Mouse (Mus musculus) ovary, postnatal 14 days (tissue): ENCODE measurements at regions not wholly inside any gene's neighbourhood (a gene's known extent, or its start where the extent isn't known, plus 50 kb on each side); places are given as distances from the start of the nearest gene placed in this dataset.
A peak's percentile ranks its signal among the peaks of the same experiment; 100 is the strongest.

Source experiments
- DNase-seq: peaks from one replicate; pipeline ENCODE4 v3.0.0; 2022; ENCODE audit warnings: low spot score

GRCm38 (mm10) chr15:24969391-24969812 is 444.2 kb downstream of the Basp1 start:
- no peak for DNase-seq

- DNase-seq, result no peak
Observed at GRCm38 (mm10) chr15:24968636-24969317, 444.8 kb downstream of the Basp1 start.

- no peak for DNase-seq
Observed at GRCm38 (mm10) chr15:24929742-24930141, 483.8 kb downstream of the Basp1 start.

- no peak for DNase-seq
Observed at GRCm38 (mm10) chr15:24911866-24912265, 501.7 kb downstream of the Basp1 start.

GRCm38 (mm10) chr15:24911466-24911865 is 502.1 kb downstream of the Basp1 start:
- no peak for DNase-seq

- DNase-seq, result no peak
Observed at GRCm38 (mm10) chr15:24906957-24907356, 506.6 kb downstream of the Basp1 start.

GRCm38 (mm10) chr15:24878846-24879245 is 534.7 kb downstream of the Basp1 start:
- DNase-seq, result no peak

- DNase-seq, result no peak
Observed at GRCm38 (mm10) chr15:24877711-24878598, 535.6 kb downstream of the Basp1 start.

GRCm38 (mm10) chr15:24876157-24876731 is 537.3 kb downstream of the Basp1 start:
- no peak for DNase-seq

GRCm38 (mm10) chr15:24840271-24840670 is 573.3 kb downstream of the Basp1 start:
- no peak for DNase-seq

- DNase-seq, result no peak
Observed at GRCm38 (mm10) chr15:24838390-24838789, 575.2 kb downstream of the Basp1 start.

GRCm38 (mm10) chr15:24827881-24828280 is 585.7 kb downstream of the Basp1 start:
- DNase-seq, result no peak

GRCm38 (mm10) chr15:24827259-24827658 is 586.3 kb downstream of the Basp1 start:
- DNase-seq, result no peak

- no peak for DNase-seq
Observed at GRCm38 (mm10) chr15:24796836-24797235, 616.7 kb downstream of the Basp1 start.

GRCm38 (mm10) chr15:24793381-24793780 is 620.2 kb downstream of the Basp1 start:
- DNase-seq, result no peak

- DNase-seq, result no peak
Observed at GRCm38 (mm10) chr15:24786336-24786735, 627.2 kb downstream of the Basp1 start.

- DNase-seq, result no peak
Observed at GRCm38 (mm10) chr15:24778234-24778633, 635.3 kb downstream of the Basp1 start.

GRCm38 (mm10) chr15:24751480-24752157 is 661.9 kb downstream of the Basp1 start:
- no peak for DNase-seq

GRCm38 (mm10) chr15:24743240-24743639 is 670.3 kb downstream of the Basp1 start:
- no peak for DNase-seq

- no peak for DNase-seq
Observed at GRCm38 (mm10) chr15:24725170-24725569, 688.4 kb downstream of the Basp1 start.

GRCm38 (mm10) chr15:24724664-24725063 is 688.9 kb downstream of the Basp1 start:
- peak; percentile 9 for DNase-seq

GRCm38 (mm10) chr15:24720346-24720745 is 693.2 kb downstream of the Basp1 start:
- DNase-seq, result no peak
